Mouse (Mus musculus) hindbrain, embryonic 14.5 days (tissue): Measurements from ENCODE around the gene Pkp1. TPM values are rescaled to one million over a fixed set of nuclear protein-coding genes. Genes with fewer than 3 reads are reported as not detected.

Experiments used
- ATAC-seq: fragments of 200-750 bp; cut with Nextera tagmentation; 2 replicates; pipeline ENCODE4 v1.8.0; 2017; ENCODE audit warnings: moderate number of reproducible peaks, mild to moderate bottlenecking, moderate TSS enrichment, moderate library complexity; ENCODE audit not compliant: low FRiP score
- DNase-seq: peaks from one replicate; pipeline ENCODE4 v3.0.0-alpha.2; 2015; ENCODE audit warnings: low spot score
- H3K27ac ChIP-seq: fragments of 300-500 bp; sonication (generic); 2 replicates; pipeline ENCODE4 v1.5.1; 2014; ENCODE audit warnings: mild to moderate bottlenecking, moderate library complexity
- H3K27me3 ChIP-seq: fragments of 300-500 bp; sonication (generic); 2 replicates; pipeline ENCODE4 v1.6.1; 2014; ENCODE audit warnings: mild to moderate bottlenecking, low read length, mixed read lengths; ENCODE audit not compliant: control insufficient read depth, insufficient read depth
- H3K36me3 ChIP-seq: fragments of 300-500 bp; sonication (generic); replicated peaks from 2 replicates; pipeline ENCODE4 v1.6.1; 2014; ENCODE audit not compliant: control insufficient read depth, insufficient read depth
- H3K4me1 ChIP-seq: fragments of 300-500 bp; sonication (generic); replicated peaks from 2 replicates; pipeline ENCODE4 v1.6.1; 2014; ENCODE audit warnings: antibody characterized with exemption, low read length, mixed read lengths; ENCODE audit not compliant: control insufficient read depth, insufficient read depth
- H3K4me2 ChIP-seq: fragments of 300-500 bp; sonication (generic); replicated peaks from 2 replicates; pipeline ENCODE4 v1.6.1; 2014; ENCODE audit warnings: mild to moderate bottlenecking, moderate library complexity
- H3K4me3 ChIP-seq: fragments of 300-500 bp; sonication (generic); replicated peaks from 2 replicates; pipeline ENCODE4 v1.5.1; 2014; ENCODE audit warnings: mild to moderate bottlenecking, low read length
- H3K9ac ChIP-seq: fragments of 300-500 bp; sonication (generic); 2 replicates; pipeline ENCODE4 v1.6.1; 2014
- H3K9me3 ChIP-seq: fragments of 300-500 bp; sonication (generic); 2 replicates; pipeline ENCODE4 v1.6.1; 2016; ENCODE audit warnings: low read length; ENCODE audit not compliant: control insufficient read depth
- whole genome bisulfite sequencing: fragments of 180-500 bp; shearing (Covaris S2); extraction: QIAGEN DNeasy Blood & Tissue Kit; methylation state at CpG from one replicate; pipeline ENCODE4 v1.1.7; 2014; 5-methylcytosine and 5-hydroxymethylcytosine counted together
- polyA plus RNA-seq: library from polyadenylated mRNA; unstranded; fragments of >200 nt; fragmentation: Nextera tagmentation; extraction: Ambion mirVana; gene quantifications from 2 replicates; pipeline ENCODE4 v1.2.1, GENCODE M21; 2014

The Pkp1 gene
- polyA plus RNA-seq, 1 experiment from 2014 or later = not detected

DNA sequence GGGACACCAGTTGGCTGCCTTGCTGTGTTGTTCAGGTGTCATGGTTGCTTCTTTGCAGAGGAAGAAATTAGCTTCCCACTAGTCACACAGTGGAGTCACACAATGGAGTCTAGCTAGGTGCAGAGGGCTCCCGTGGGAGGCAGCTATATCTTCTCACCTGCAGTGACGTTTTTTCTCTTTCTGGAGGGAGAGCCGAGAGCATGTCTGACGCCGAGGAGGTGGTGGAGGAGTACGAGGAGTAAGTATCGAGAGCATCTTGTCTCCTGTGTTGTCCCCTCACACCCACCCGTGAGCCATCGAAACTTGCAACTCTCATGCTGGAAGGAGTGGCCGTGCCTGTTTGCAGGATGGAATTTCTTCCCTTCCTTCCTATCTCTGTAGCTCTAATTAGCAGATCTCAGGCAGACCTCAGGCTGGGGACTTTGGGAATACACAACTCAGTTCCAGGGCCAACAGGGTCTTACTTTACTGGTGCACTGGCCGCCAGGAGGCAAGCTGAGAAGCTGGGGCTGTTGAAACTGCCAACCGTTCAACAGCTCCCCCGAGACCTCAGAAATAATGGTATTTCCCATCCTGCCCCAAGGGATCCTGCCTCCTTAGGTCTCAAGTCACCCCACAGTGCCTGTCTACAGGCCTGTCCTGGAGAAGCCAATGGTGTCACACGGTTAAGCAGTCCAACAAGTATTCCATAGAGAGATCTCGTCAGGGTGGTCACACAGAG is 78.2 kb downstream of the Pkp1 start:
- Histone ChIP-seq H3K4me1 (no peaks in the 10 kb centered on the region), H3K4me2 (no peak overlapping the region), H3K9me3 (no peaks in the 10 kb centered on the region), H3K36me3 (no peaks in the 10 kb centered on the region), H3K9ac (no peak overlapping the region), H3K4me3 (no peak overlapping the region), H3K27ac (no peak overlapping the region), H3K27me3 (no peaks in the 10 kb centered on the region)
- DNase-seq (no peak), ATAC-seq (no peak)
- WGBS = 78% methylated on average over 15 of the region's 15 CpGs

DNA sequence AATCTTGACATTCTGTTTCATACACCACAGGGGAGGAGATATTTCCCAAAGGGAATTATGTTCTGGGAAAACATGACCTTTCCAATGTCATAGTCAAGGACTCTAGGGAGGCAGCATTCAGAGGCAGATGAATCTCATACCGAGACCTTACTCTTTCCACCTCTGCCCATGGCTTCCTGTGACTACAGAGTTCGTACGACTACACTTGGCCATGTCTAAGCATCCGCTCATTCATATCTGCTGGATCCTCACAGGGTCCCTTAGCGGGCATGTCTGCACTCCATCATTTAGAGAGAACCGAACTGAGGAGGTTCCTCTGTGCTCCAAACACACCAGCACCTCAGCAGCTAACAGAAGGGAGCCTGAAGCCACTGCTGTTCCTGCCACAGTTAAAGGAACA is 79.9 kb downstream of the Pkp1 start:
- H3K27ac ChIP-seq = no peak overlapping the region
- no peaks in the 10 kb centered on the region for H3K36me3 ChIP-seq
- no peak overlapping the region for H3K9ac ChIP-seq
- no peaks in the 10 kb centered on the region for H3K4me1 ChIP-seq
- no peak overlapping the region for H3K4me3 ChIP-seq
- no peak overlapping the region for H3K4me2 ChIP-seq
- DNase-seq (no peak), ATAC-seq (no peak)
- no peaks in the 10 kb centered on the region for H3K9me3 ChIP-seq
- WGBS = 87% methylated on average over 6 of the region's 6 CpGs
- H3K27me3 ChIP-seq = no peaks in the 10 kb centered on the region

DNA sequence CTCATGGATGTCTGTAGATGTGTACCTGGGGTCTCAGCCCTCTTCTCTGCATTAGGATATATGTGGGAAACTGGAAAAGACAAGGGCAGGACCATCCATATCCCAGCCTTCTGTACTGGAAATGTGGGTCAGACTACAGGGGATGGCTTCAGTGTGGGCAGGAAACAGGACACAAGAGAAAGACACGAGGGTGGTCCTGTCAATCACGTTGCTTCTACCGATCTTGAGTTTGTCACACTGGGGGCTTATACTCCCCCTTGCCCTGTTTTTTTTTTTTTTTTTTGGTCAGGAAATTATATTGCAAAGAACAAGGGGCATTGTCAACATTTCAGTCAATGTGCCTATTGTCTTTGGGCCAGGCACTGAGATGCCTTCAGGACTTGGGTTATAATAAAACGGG is 80.4 kb downstream of the Pkp1 start:
- Histone ChIP-seq H3K4me3 (no peak overlapping the region), H3K9ac (no peak overlapping the region), H3K27ac (no peak overlapping the region), H3K4me2 (no peak overlapping the region), H3K4me1 (no peaks in the 10 kb centered on the region), H3K36me3 (no peaks in the 10 kb centered on the region), H3K27me3 (no peaks in the 10 kb centered on the region), H3K9me3 (no peaks in the 10 kb centered on the region)
- ATAC-seq (no peak), DNase-seq (no peak)
- WGBS = 70% methylated on average over 4 of the region's 4 CpGs

DNA sequence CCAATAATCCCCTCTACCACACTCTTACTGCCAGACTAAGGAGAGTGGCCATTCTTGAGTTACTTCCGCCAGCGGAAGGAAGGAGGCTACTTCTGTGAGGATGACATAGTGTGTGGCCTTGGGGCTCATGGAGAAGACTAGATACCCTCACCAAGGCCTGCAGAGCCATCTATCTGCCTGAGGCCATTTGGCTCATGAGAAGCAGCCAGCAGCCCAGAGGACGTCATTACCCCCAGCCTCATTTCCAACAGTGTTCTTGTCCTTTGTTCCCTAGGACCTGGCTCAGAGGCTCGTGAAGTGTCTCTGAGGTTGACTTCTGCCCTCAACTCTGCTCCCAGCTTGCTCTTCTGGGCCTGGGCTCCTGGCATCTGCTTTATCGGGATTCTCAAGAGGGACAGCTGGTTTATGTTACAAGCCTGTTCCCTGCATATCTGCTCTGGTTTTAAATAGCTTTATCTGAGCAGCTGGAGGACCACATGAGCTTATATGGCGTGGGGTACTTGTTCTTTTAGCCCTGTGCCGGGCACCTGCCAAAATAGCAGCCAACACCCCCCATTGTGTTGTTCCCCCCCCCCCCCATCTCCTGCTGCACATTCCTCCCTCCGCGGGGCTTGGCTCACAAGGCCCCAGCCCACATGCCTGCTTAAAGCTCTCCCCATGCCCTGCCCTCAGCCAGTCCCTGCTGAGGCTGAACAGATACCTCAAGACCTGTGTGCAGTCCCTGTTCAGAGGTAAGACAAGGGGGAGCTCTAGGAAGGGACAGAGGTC is 83.1 kb downstream of the Pkp1 start, which contains the start of gene Tnnt2:
Tnnt2 (plus strand) TSS at position 639 of the 768 bp plus-strand sequence.
- H3K9me3 ChIP-seq = no peaks in the 10 kb centered on the region
- H3K4me1 ChIP-seq = no peaks in the 10 kb centered on the region
- no peaks in the 10 kb centered on the region for H3K36me3 ChIP-seq
- H3K27me3 ChIP-seq = no peaks in the 10 kb centered on the region
- H3K4me2 ChIP-seq = no peak within 1 kb of the TSS
- H3K27ac ChIP-seq = no peak within 1 kb of the TSS
- H3K9ac ChIP-seq = no peak within 1 kb of the TSS
- no peak within 1 kb of the TSS for H3K4me3 ChIP-seq
- ATAC-seq = no peak
- 60% methylated on average over 9 of the region's 9 CpGs for WGBS
- no peak for DNase-seq

DNA sequence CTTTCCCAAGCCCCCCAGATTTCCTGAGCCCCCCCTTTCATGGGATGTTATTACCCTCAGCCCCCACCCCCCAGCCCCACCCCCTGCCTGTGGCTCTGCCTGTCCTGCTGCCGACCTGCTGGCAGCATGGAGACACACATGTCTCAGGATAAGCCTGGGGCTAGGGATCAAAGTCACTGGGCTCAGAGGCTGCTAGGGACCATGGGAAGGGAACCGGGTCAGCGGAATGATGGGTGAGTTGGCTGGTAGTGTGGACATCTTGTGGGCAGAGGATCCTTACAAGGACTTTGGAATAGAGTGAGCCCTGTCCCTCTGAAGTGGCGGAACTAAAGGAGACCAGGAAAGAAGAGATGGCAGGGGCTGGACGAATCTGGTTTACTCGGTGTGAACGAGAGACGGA is 84.0 kb downstream of the Pkp1 start:
- H3K4me1 ChIP-seq = no peaks in the 10 kb centered on the region
- no peak overlapping the region for H3K9ac ChIP-seq
- H3K27ac ChIP-seq = no peak overlapping the region
- H3K27me3 ChIP-seq = no peaks in the 10 kb centered on the region
- WGBS = 85% methylated on average over 8 of the region's 8 CpGs
- H3K4me3 ChIP-seq = no peak overlapping the region
- H3K9me3 ChIP-seq = no peaks in the 10 kb centered on the region
- DNase-seq (no peak), ATAC-seq (no peak)
- H3K36me3 ChIP-seq = no peaks in the 10 kb centered on the region
- H3K4me2 ChIP-seq = no peak overlapping the region

DNA sequence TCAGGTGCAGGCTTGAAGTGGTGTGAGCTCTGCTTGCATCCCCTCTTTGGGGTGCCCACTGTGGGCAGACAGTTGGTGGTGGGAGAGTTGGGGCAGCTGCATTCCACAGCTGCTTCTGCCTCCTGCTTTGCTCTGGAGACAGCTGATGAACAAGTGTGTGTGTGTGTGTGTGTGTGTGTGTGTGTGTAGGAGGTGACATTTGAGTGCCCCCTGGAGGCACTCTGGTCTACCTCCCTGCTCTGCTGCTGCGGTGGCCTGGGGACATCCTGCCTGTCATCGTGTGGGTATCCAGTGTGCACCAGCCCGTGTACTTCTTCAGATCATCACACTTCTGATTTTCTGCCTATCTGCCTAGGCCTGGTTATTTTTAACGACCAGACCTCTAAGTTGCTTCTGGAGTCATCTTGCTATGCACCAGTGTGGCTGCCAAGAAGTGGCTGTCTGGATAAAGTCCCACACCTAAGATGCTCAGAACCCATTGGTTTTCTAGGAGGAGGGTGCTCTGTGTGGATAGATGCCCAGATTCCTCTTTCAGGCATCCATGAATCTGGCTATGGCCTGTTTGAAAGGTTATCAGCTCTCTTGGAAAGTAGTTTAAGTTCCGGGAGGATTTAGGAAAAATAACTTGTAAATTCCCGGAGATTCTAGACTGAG is 84.7 kb downstream of the Pkp1 start:
- ATAC-seq = no peak

DNA sequence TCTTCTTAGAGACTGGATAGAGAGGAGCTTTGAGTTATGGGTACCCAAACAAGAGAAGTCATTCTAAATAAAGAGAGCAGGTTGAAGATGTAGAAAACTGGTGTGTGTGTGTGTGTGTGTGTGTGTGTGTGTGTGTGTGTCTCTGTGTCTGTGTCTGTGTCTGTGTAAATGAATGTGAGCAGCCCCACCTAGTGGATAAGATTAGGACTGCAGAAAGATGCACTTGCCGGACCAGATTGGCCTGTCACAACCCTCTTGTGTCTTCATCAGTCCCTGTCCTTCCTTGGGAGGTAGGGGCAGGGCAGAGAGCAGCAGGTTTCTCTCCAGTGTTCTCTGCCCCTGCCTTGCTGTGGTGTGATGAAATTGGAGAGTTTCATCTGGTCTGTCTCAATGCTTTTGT is 90.1 kb downstream of the Pkp1 start:
- DNase-seq = peak; percentile 61
- ATAC-seq = no peak
- Histone ChIP-seq H3K27me3 (no peaks in the 10 kb centered on the region), H3K4me2 (no peak overlapping the region), H3K4me1 (no peaks in the 10 kb centered on the region), H3K27ac (no peak overlapping the region), H3K36me3 (no peaks in the 10 kb centered on the region), H3K4me3 (no peak overlapping the region), H3K9ac (no peak overlapping the region), H3K9me3 (no peaks in the 10 kb centered on the region)
- WGBS = 19% methylated on average over 1 of the region's 1 CpGs

More for the DNA sequence above, 84.7 kb downstream of the Pkp1 start:
- no peak overlapping the region for H3K9ac ChIP-seq
- H3K36me3 ChIP-seq = no peaks in the 10 kb centered on the region
- DNase-seq = no peak
- H3K4me3 ChIP-seq = no peak overlapping the region
- WGBS = 75% methylated on average over 6 of the region's 6 CpGs
- H3K27ac ChIP-seq = no peak overlapping the region
- no peaks in the 10 kb centered on the region for H3K27me3 ChIP-seq
- no peak overlapping the region for H3K4me2 ChIP-seq
- no peaks in the 10 kb centered on the region for H3K9me3 ChIP-seq
- H3K4me1 ChIP-seq = no peaks in the 10 kb centered on the region

DNA sequence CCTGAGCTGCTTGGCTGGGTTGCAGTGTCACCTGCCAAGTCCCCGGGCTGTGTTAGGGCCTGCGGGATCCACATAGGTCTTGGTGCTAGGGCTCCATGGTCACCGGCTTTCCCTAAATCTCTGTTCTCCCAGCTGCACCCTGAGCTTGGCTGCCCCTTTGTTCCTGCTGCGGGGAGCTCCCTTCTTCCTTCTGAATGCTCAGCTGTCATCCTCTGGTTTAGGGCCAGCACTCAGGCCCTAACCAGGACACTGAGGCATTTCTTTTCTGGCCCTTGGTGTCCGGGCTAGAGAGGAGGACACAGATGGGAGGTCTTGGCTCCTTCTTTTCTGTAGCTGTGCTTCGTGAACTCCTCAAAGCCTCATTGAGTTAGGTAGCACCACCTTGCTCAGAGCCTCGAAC is 97.2 kb downstream of the Pkp1 start:
- H3K27me3 ChIP-seq = peaks cover 34% of the 10 kb centered on the region
- H3K27ac ChIP-seq = no peak overlapping the region
- WGBS = 80% methylated on average over 7 of the region's 7 CpGs
- H3K4me2 ChIP-seq = no peak overlapping the region
- H3K4me1 ChIP-seq = peaks cover 11% of the 10 kb centered on the region
- H3K9me3 ChIP-seq = no peaks in the 10 kb centered on the region
- no peak overlapping the region for H3K9ac ChIP-seq
- H3K36me3 ChIP-seq = no peaks in the 10 kb centered on the region
- H3K4me3 ChIP-seq = no peak overlapping the region
- no peak for ATAC-seq
- DNase-seq = no peak
